Mouse (Mus musculus) activated CD4-positive, CD25-positive, alpha-beta regulatory T cell, adult 4 months (primary cell): ENCODE data around the gene Msrb3. TPM values are rescaled to one million over a fixed set of nuclear protein-coding genes. Genes with fewer than 3 reads are reported as not detected.

ENCODE experiments used
- ATAC-seq: one replicate; pipeline ENCODE4 v1.8.0; 2017
- polyA plus RNA-seq, 2 experiments: library from polyadenylated mRNA; unstranded; fragments of 100-300 nt; shearing (Covaris generic); gene quantifications; one replicate each; pipeline ENCODE4 v1.2.1; 2017

Gene Msrb3
- polyA plus RNA-seq, 2 experiments from 2014 or later, result 0.38 to 0.66 TPM

GRCm38 (mm10) chr10:120744441-120745137 lies 154.3 kb downstream of the Msrb3 start:
- ATAC-seq, result no peak

- no peak for ATAC-seq
These were observed 162.3 kb downstream of the Msrb3 start for GRCm38 (mm10) chr10:120736508-120737069.

- ATAC-seq, result no peak
These were observed 163.0 kb downstream of the Msrb3 start for GRCm38 (mm10) chr10:120735722-120736507.

- no peak for ATAC-seq
These were observed 164.5 kb downstream of the Msrb3 start for GRCm38 (mm10) chr10:120734364-120734763.

Other genes starting within 250 kb of the Msrb3 start
- 1 to 10 TPM; 4.0 to 4.4 TPM for gene Lemd3, start 80.2 kb upstream of the Msrb3 start, polyA plus RNA-seq
- not detected for gene Wif1, start 134.9 kb upstream of the Msrb3 start, polyA plus RNA-seq